Mouse (Mus musculus) c-Kit-positive CD71-positive TER-119-positive erythroid progenitor cells, embryonic 14.5 days (primary cell): Measurements from ENCODE around the gene Fancc.
"Not testable (repeated sequence)": the region's sequence is repeated elsewhere in the genome, so short reads cannot be mapped to it uniquely, and the experiment has no call there.

Experiments
- DNase-seq: peaks from one replicate; pipeline ENCODE4 v3.0.0-alpha.2; 2013; ENCODE audit warnings: low spot score

Fancc gene

DNA sequence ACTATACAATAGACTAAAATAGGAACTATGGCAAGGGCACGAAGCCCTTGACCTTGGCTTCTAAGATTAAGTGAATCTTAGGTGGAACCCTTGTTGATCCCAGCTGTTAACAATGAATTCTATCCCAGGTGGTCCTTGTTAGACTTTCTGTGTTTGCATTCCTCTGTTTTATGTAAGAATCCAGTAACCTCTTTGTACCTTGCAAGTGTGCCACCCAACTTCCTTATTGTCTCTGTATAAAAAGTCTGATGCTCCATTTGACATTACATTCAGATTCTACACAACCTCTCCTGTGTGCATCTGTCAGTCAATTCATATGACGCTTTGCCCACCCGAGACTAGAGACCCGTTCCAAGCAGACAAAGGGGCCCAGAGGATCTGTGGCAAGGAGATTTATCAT is 143.8 kb downstream of the Fancc start:
- DNase-seq: not testable (repeated sequence)

DNA sequence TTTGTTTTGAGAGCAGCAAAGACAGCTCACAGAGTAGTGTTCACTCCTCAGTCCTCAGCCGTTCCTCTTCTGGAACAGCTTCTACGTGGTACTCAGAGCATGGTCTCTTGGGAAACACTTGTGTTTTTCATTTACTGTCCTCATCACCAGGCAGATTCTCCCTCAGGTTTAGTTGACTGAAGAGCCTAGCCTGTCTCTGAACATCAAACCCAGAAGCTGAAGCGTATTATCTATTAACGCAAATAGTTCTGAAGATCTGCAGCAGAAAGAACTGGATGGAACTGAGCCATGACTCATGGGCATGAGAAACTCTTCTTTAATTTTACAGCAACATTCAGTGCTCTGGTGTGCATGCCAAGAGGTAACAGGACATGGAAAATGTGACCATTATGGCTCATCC is 147.0 kb downstream of the Fancc start:
- no peak for DNase-seq

DNA sequence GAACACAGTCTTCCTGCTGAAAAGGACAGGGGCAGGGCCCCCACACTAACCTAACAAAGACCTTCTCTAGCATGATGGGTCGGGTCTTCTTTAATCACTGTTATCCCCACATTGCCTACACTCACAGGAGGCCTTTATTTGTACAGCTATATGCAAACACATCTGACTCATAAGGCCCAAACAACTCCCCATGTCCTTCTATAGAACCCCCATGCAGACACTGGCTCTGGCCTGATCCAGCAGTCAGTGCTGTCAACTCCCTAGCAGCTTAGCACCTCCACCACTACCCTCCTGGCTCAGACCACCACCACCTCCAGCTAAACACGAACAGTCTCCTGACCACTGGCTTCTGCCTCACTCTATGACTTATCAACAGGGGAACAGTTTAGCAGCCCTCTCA is 149.4 kb downstream of the Fancc start:
- no peak for DNase-seq

DNA sequence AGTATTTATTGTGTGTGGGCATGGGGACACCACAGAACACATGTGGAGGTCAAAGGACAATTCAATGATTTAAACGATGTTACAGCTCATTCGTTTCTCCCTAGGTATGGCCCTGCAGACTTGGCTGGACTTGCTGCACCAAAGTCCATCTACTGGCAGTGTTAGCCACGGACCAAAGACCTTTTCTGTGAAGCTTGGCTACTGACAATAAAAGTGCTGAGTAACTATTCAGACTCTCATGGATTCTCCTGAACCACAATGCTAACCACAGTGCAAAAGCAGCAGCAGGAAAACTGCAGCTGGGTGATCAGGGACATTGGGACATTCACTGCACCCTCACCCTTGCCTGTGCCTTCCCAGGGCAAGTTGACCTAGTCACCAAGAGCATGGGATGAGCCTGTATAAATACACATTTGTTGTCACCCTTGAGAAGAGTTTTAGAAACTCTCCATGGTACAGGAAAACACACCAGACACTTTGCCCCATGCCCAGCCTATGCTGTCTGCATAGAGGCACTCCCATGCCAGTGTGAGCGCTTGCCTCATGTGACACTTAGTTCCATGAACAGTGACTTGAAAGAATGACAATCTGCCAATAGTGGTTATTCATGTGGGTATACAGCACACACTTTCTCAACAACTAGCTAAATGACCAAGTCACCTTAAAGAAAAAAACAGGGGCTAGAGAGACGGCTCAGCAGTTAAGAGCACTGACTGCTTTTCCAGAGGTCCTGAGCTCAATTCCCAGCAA is 151.4 kb downstream of the Fancc start:
- DNase-seq: no peak

DNA sequence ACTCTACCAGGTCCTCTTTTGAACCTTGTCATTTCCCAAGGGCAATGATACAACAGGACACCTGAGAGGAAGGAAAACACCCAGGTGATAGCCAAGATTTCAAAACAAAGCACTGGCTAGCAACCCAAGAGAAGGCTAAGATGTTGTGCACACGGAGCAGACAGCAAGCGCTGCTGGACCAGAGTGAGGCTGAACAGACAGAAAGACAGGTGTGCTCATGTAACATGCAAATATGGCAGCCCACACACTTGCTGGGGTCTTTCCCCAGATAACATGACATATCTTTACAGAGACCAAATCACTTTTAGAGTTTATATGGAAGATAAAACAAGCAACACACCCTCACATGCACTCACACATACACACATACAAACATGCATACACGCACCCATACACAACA is 152.6 kb downstream of the Fancc start:
- DNase-seq: no peak

DNA sequence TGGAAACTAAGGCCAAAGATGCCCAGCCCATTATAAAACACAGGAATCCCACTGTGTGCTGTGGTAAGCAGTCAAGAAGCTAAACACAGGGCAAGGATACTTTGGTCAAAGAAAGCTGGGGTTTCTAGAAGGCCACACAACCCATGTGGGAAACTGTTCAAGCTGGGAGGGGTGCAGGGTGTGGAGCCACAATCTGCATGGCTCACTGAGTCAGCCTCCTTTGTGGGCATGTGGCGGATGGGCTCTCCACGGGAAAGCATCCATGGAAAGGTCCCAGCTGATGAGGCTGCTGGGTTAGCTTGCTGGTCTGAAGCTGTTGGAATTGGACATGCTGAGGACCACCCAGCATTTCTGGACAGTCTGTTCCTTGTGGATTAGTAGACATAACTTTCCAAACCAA is 154.3 kb downstream of the Fancc start:
- DNase-seq: no peak

DNA sequence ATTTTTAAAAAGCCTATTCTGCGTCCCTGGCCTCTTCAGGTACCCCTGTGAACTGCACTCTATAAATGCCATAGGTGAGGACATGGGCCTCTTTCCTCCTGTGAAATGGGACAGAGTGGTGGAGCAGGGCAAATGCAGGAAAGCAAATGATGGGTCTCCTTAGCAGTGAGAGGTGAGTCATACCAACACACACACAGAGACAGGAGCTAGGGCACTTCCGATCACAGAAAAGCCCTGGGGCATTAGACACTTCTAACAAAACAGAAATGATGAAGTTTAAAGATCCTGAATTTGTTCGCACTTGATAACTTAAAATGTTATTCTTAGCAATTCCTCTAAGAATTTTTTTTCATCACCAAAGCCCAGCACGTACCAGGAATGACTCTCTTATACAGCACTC is 157.1 kb downstream of the Fancc start:
- no peak for DNase-seq

DNA sequence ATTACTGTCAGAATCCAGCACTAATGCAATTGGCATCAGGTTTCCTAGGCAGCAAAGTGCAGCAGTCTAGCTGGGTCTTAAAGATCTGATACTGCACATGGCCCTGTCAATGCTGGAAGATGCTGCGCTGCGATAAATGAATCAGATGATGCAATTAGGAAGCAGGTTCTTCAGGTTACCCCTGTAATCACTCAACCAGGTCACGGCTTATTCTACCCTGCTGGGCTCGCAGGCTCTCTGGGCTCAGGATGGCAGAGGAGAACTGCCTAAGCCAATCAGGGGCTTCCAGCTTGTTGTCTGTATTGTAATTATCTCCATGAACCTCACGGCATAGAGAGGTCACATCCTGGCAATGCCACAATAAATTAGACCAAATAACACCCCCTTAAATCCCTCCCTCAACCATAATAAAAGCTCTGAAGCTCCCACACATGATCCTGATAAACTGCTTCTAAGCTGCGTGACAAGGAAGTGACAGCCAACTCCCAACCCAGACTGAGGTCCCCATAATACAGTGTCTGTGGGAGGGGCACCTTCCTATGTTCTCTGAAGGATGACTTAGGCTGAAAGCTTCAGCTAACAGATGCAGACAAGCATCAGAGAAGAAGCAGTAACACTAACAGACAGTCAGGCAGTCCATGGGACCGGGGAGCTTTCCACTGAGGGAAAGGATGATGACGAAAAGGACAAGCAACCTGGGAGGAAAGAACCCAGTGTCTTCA is 159.7 kb downstream of the Fancc start:
- no peak for DNase-seq

DNA sequence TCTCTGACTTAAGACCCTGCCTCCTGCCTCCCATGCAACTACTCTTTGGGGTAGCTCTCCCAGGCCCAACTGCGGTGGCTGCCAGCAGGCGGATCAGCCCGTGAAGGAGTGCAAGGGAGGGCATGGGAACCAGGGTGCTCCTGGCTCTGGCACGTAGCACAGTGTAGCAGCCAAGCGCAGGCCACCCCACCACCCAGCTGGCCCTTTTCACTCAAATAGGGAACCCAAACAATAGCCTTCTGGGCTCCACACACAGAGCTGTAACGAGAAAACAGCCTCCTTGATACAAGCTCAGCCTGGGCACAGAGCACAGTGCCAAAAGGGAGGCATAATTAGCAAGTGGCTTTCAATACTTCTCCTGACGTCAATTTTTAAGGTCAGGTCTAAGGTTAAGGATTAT is 160.7 kb downstream of the Fancc start:
- DNase-seq: no peak

DNA sequence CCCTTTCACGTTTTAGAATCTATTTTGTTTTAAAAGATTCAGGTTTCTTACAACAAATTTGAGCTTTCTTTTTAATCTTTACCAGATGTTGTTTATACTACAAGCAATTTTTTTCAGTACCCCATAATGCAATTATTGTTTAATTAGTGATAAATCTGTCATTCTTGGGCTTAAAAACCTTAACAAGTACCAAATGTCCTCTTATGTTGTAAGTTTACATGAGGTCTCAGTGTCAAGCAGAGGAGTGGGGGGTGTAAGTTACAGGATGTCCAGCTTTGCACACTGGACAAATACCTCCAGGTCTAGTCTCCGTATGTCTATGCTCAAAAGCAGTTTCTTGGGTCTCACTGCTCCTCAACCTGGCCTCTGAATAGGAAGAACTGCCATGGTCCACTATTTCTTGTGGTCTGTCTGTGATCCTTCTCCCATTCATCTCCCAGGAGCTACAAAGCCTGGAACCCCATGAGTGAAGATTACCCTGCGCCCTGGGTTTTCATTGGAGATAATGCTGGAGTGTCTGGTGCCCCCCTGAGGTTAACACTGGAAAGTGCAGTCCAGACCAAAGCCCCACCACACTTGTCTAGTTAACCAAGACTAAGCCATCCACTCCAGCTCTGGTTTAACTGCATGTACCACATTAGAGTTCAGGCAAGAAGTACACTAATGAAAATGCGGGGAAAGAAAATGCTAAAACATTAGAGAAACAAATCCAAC is 161.5 kb downstream of the Fancc start:
- DNase-seq: peak; percentile 38

DNA sequence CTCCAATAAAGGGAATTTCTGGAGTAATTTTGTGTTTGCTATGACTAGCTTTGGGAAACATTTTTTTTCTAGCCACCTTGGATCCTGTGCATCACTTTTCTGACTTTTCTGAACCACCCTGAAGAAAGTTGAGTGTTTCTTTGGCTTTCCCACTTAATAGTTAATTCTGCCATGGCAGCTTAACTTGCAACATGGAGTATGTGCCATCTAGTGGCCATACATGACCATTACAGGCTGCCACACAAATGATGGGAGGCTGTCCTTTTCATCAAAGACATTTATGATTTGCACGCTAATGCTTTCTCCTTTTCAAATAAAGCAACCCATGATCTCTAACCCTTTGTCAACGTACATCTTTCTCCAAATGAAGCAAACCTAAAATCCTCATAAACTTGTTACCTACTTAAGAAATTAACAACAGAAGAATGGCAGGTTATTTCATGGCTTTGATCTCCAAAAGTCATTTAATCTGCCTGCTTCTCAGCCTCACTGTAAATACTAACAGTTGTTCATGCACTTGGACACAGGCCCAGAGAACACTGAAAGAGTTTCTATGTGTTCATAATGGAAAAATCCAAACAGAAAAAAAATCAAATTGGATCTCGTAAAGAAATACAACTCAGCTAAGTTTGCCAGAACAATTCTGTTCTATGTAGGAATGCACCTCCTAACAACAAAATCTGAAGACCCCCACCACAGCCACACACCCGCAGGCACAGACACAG is 164.3 kb downstream of the Fancc start:
- peak; percentile 47 for DNase-seq

DNA sequence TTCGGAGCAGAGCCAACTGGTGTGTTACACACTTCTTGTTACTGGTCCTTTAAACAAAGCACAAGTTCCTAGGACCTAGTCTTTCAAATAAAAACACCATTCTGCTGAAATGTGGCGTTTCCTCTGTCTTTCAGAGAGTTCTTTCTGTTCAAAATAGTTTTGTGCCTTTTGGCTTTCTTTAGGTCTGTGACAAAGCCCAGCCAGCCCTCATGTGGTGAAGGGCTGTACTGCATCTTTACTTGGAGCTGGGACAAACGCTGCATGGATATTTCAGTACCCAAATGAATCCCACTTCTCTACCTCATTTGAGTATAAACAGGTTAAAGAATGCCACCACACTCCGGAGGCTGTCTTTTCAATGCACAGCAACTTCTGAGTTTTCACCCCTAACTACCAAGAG is 165.7 kb downstream of the Fancc start:
- no peak for DNase-seq

DNA sequence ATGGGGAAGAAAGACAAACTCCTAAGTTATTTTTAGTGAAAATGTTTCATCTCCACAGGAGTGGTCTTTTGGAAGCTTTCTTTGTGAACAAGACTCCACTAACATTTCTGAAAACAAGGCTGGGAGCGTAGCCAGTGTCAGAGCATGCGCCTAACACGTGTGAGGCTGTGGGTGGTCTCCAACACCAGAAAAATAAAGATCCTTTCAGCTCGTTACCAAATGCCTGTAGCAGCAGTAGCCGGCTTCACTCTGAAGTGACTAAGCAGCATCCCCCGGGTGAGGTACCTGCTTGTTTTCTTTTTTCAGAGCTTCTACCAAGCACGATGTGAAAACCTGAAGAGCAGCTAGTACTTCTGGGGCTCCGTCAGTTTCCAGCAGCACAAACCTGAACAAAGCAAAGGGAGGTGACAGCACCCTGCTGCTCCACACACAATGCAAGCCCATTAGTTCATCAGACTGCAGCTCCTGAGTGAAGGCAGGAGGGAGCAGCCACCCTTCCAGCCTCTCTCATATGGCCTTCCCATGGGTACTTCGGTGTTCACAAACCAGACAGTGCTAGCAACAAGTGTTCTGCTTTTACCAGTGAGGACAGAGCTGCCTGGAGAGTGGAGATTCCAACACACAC is 166.7 kb downstream of the Fancc start:
- DNase-seq: no peak

DNA sequence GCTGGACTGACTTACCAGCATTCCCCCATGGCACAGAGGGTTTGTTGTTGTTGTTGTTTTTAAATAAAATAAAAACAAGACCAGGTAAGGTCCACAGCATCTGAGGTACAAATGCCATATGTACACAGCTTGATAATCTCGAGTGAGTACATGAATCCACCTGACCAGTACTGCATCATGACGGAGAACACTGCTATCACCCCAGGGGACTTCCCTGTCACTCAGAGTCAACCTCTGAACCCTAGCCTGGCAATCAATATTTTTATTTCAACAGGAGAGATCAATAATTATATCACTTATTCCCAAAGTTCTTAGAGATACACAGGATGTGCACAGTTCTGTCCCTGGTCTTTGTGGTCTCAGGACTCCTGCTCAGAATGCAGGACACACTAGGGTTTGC is 171.1 kb downstream of the Fancc start:
- DNase-seq: no peak

DNA sequence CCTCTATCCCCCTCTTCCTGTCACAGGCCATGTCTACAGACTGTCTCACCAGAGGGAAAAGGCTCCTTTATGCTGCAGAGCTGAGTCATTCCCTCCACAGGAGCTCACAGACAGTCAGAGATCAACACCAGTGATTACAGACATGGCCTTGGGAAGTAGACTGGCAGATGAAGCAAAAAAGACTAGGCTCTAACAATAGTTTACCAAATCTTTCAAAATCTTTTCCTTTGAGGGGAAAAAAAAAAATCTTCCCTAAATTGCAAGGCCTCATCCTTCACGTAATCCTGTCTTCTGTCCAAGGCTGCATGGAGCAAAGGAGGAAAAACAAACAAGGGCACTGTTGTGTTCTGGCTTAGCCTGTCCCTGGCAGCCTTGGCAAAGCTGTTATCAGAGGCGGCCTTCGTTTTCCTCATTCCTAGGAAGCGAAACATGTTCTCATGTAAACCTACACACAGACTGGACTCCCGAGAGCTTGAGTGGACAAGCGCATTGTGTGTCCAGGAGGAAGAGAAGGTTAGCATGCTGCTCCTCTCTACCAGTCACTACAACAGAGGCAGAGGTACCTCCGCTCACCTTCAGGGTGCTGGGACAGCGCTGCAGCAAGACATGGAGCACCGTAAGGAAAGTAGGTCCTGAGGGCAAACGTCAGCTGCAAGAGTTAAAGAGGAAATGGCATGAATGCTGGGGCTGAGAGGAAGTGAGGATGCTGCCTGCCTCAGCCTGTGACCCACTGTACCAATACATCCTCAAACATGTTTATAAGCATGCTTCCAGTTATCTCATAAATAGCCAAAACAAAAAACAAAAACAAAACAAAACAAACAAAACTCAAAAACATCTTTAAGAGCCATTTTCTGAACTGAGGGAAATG is 171.9 kb downstream of the Fancc start:
- DNase-seq: no peak

DNA sequence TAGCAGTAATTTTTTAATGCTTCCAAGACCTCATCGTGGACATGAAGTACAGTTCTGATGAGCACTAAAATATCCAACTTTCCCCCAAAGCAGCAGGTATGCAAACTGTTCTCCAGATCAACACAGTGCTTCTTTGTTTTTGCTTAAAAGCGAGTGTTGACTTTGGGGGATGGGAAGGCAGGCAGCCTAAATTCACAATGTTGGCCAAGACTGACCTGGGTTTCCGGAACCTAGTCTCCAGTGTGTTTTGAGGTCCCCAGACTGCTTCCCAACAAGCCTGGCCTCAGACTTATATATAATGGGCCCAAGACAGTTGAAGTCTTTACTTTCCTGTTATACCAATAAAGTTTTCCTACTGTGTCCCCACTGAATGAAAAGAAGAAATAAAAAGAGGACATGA is 172.8 kb downstream of the Fancc start:
- DNase-seq: no peak

DNA sequence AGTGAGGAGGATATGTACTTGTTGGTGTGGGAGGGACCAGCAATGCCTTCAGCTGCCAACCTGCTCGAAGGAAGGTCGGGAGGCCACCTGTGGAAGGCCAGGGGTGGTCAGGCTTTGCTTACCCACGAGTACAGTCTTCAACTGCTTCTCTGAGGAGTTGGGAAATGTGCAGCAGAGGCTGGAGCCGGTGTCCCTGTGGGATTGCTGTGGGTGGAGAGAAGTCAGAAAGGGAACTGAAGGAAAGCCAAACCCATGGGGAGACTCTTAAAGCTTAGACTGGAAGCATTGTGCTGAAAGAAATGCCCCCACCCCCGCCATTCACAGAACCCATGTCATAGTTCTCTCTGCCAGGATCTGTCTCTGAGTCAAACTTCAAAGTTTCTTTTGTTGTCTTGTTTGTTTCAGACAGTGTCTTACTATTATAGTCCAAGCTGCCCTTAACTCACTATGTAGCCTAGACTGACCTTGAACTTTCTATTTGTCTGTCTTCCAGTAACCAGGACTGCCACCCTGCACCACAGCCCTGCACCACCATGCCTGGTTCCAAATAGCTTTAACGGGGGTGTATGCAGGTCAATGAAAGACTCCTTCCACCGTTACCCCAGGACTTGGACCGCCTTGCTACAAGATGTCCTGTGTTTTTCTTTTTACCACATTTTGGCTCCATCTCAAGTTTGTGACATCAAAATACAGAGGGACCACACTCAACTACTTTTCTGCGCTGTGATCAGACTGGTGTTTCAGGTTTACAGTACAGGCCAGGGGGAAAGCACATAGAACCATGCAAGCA is 173.6 kb downstream of the Fancc start:
- DNase-seq: no peak

DNA sequence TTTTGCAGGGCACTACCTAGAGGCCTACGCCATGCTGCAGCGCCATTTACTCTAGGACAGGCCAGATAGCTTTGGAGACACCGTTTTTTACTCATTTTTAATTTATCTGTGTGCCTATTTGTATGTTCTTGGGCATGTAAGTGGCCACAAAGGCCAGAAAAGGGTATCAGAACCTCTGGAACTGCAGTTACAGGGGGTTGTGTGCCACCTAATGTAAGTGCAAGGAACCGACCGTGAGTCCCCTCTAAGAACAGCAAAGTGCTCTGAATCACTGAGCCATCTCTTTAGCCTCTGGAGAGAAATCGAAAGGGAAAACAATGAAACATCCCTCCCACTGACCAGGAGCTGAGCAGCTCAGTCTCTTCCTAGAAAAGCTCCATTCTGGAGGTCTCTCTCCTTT is 174.3 kb downstream of the Fancc start:
- no peak for DNase-seq

DNA sequence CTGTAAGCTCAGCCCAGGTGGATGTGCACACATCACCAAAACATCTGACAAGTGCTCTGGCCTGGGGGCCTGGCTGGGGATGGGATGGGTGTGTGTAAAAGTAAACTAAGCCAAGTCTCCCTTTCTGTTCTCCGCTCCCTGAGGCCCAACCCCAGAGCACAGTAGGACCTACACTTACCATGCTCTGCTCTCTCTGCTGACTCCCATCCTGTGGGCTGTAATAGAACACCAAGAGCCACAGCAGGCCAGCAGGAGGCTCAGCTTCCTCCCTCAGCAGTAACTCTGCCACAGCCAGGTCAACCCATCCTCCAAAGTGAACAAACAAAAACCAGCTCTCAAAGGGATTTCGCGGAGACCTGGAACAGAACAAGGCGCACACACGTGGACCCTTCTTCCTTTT is 175.4 kb downstream of the Fancc start:
- DNase-seq: no peak

DNA sequence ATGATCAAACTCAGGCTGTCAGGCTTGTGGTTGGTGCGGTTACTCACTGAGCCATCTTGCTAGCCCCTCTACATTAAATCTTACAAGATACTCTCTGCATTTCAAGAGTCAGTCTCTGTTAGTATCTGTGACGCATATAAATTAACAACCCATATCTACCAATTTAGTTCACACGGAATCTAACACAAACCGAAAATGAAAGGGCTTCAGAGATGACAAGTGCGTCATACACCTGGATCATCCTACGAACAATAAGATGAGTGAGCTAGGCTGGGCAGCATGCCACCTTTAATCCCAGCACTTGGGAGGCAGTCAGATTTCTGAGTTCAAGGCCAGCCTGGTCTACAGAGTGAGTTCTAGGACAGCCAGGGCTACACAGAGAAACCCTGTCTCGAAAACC is 177.3 kb downstream of the Fancc start:
- no peak for DNase-seq
